Mouse (Mus musculus): Measurements from ENCODE around the gene Hoxa2. TPM values are rescaled to one million over a fixed set of nuclear protein-coding genes. Genes with fewer than 3 reads are reported as not detected.

Gene Hoxa2
- polyA plus RNA-seq, 1 experiment from 2014 or later = 2.3 TPM

DNA sequence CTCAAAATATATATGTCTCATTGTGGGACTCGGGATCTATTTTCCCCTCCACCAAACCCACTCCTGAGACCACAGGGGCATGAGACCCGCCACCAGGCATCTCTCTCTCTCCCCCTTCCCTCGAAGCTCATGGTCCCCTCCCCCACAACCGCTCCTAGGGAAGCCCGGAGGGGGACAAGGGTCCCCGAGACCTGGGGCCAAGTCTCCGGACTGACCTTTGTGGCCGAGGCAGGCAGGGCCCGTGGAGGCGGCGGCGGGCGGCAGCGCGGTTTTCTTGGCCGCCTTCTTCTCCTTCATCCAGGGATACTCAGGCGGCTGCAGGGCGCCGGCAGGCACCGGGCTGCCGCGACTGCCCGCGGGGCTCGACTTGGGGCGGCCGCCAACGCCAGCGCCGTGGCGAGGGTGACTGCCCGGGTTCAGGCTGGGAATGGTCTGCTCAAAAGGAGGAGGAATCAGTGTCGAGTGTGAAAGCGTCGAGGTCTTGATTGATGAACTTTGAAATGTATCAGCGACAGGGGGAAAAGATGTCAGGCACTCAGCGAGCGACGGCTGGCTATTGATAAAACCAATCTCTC is 493 bp downstream of the Hoxa2 start:
- no peak for TF ChIP-seq CTCF (IDR thresholded peaks at IDR 0.05; ENCODE audit: low read depth)
- Histone ChIP-seq H3K27ac (peak overlapping the region; percentile 75), H3K9ac (ENCODE audit: low read depth, low read length) (peak overlapping the region; percentile 50), H3K4me2 (ENCODE audit: low read length) (peak overlapping the region; percentile 81), H3K4me3 (replicated peaks; ENCODE audit: low read depth, low read length) (peak overlapping the region; percentile 36), H3K4me1 (replicated peaks; ENCODE audit: insufficient read depth, low read length) (peaks cover 63% of the 10 kb centered on the region), H3K27me3 (ENCODE audit: insufficient read depth, low read length) (no peaks in the 10 kb centered on the region), H3K36me3 (ENCODE audit: insufficient read depth, low read length) (no peaks in the 10 kb centered on the region), H3K9me3 (replicated peaks; ENCODE audit: low read length) (no peaks in the 10 kb centered on the region)
- DNase-seq (ENCODE audit: low spot score) (peak; percentile 65), ATAC-seq (replicated peaks; ENCODE audit: low FRiP score, low read depth) (no peak)
- WGBS = 1% methylated on average over 38 of the region's 39 CpGs

DNA sequence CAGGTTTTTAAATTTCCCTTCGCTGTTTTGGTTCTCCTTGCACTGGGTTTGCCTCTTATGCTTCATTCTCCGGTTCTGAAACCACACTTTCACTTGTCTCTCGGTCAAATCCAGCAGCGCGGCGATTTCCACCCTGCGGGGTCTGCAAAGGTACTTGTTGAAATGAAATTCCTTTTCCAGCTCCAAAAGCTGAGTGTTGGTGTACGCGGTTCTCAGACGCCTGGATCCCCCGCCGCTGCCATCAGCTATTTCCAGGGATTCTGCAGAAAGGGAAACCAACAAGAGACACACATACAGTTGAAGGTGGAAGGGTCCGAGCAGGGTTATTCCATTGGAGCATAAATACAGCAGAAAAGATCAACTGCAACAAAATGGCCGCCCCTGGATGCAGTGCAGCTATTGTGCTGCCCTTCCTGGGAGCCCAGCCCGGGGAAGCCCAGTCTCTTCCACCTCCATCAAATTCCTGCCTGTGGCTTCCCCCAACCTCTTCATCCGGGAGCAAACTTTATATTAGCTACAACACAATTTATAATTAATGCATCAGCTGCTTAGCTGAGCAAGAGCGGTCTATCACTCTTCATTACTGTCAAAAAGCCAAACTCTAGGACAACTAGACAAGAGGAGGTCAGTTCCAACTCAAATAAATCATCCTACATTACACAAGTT is 1.1 kb downstream of the Hoxa2 start:
- Histone ChIP-seq H3K4me3 (replicated peaks; ENCODE audit: low read depth, low read length) (peak overlapping the region; percentile 36), H3K27ac (peak overlapping the region; percentile 75), H3K4me2 (ENCODE audit: low read length) (peak overlapping the region; percentile 81), H3K27me3 (ENCODE audit: insufficient read depth, low read length) (no peaks in the 10 kb centered on the region), H3K9me3 (replicated peaks; ENCODE audit: low read length) (no peaks in the 10 kb centered on the region), H3K4me1 (replicated peaks; ENCODE audit: insufficient read depth, low read length) (peaks cover 61% of the 10 kb centered on the region), H3K36me3 (ENCODE audit: insufficient read depth, low read length) (no peaks in the 10 kb centered on the region), H3K9ac (ENCODE audit: low read depth, low read length) (no peak overlapping the region; the same call in 1 of the 2 replicates)
- ATAC-seq (replicated peaks; ENCODE audit: low FRiP score, low read depth) = no peak
- DNase-seq (ENCODE audit: low spot score) = peak; percentile 85
- WGBS = 25% methylated on average over 17 of the region's 17 CpGs
- TF ChIP-seq CTCF (IDR thresholded peaks at IDR 0.05; ENCODE audit: low read depth) = no peak

DNA sequence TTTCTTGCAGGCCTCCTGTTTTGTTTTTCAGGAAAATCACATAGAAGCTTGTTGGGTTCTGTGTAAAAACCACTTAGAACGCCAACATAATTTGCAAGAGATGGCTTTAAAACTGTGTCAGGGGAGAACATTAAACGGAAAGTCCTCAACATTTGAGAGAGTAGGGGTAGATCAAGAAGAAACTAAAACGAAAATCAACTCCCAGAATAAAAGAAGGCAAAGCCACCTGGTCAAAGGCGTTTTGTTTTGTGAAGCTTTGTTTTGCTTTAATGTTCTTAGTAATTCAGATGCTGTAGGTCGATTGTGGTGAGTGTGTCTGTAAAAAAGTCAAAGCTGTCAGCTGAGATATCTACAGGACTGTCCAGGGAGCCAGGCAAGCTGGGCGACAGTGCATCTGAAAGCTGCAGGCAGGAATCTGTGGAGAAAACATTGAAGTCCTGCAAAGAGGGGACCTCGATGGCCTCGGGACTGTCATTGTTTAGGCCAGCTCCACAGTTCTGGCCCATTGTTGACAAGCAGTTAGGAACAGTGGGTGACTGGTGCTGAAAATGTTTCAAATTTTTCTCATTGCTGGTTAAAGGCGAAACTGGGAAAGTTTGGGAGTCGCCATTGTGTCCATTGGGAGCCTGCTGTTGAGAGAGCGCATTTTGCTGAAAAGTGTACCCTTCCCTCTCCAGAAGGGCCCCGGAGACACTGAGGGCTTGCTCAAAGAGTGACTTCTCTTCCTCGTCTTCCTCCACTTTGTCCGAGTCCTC is 1.8 kb downstream of the Hoxa2 start:
- ATAC-seq (replicated peaks; ENCODE audit: low FRiP score, low read depth) (no peak), DNase-seq (ENCODE audit: low spot score) (no peak)
- Histone ChIP-seq H3K36me3 (ENCODE audit: insufficient read depth, low read length) (no peaks in the 10 kb centered on the region), H3K27me3 (ENCODE audit: insufficient read depth, low read length) (no peaks in the 10 kb centered on the region), H3K27ac (peak overlapping the region; percentile 75), H3K4me2 (ENCODE audit: low read length) (peak overlapping the region; percentile 81), H3K4me3 (replicated peaks; ENCODE audit: low read depth, low read length) (peak overlapping the region; percentile 36; the same call in 1 of the 2 replicates), H3K9me3 (replicated peaks; ENCODE audit: low read length) (no peaks in the 10 kb centered on the region), H3K4me1 (replicated peaks; ENCODE audit: insufficient read depth, low read length) (peaks cover 57% of the 10 kb centered on the region), H3K9ac (ENCODE audit: low read depth, low read length) (no peak overlapping the region; the same call in 1 of the 2 replicates)
- no peak for TF ChIP-seq CTCF (IDR thresholded peaks at IDR 0.05; ENCODE audit: low read depth)
- 40% methylated on average over 14 of the region's 14 CpGs for WGBS

DNA sequence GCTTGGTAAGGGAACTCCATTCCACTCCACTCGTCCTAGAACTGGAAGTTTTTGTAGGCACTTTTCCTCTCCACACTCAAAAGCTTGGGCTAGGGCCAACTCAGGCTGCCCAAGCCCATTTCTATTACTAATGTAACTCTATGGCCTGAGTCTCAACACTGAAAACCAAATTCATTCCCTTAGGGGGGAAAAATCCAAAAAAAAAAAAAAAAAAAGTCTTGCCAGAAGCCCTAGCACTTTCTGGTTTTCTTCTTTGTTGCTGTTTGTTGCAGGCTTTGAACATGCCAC is 2.6 kb downstream of the Hoxa2 start:
- DNase-seq (ENCODE audit: low spot score) (no peak), ATAC-seq (replicated peaks; ENCODE audit: low FRiP score, low read depth) (no peak)
- 49% methylated on average over 1 of the region's 1 CpGs for WGBS
- Histone ChIP-seq H3K36me3 (ENCODE audit: insufficient read depth, low read length) (no peaks in the 10 kb centered on the region), H3K4me3 (replicated peaks; ENCODE audit: low read depth, low read length) (no peak overlapping the region), H3K4me1 (replicated peaks; ENCODE audit: insufficient read depth, low read length) (peaks cover 57% of the 10 kb centered on the region), H3K27me3 (ENCODE audit: insufficient read depth, low read length) (0 out of 2 replicates have a peak, but pooled peaks cover 3% of the 10 kb centered on the region), H3K9me3 (replicated peaks; ENCODE audit: low read length) (no peaks in the 10 kb centered on the region), H3K4me2 (ENCODE audit: low read length) (peak overlapping the region; percentile 37; the same call in 1 of the 2 replicates), H3K9ac (ENCODE audit: low read depth, low read length) (no peak overlapping the region), H3K27ac (no peak overlapping the region)
- TF ChIP-seq CTCF (IDR thresholded peaks at IDR 0.05; ENCODE audit: low read depth) = no peak

DNA sequence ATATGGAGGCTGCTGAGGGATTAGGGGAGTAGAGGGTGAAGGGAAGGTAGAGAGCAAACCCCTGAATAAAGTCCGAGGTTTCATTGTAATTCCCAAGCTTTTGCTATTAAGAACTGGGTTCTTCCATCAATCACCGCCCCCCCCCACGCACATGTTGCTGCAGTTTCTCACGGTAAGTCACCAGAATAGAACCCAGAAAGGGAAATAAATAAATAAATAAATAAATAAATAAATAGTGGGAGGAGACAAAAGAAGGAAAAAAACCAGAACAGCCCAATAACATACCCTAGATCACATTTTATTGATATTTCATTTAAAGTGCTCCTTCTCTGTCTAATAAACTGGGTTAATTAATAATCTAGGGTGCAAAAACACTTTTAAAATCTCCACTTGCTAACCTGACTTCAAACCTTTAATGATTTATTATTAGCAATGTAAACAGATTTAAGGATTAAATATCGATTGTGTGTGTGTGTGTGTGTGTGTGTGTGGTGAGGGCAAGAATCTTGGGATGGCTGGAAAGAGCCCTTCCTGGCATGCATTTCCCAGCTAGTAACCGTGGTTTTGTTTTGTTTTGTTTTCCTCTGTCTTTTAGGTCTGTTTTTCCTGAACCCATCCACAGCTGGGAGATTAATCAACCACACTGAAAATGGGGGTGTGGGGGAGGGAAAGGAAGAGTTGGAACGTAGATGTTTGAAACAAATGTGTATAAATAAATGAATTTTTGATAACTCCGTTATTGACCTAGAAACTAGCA is 3.1 kb downstream of the Hoxa2 start:
- peak overlapping the region; percentile 95 for H3K4me2 ChIP-seq (ENCODE audit: low read length)
- H3K9ac ChIP-seq (ENCODE audit: low read depth, low read length) = no peak overlapping the region
- no peak for TF ChIP-seq CTCF (IDR thresholded peaks at IDR 0.05; ENCODE audit: low read depth)
- no peaks in the 10 kb centered on the region for H3K9me3 ChIP-seq (replicated peaks; ENCODE audit: low read length)
- H3K27ac ChIP-seq = peak overlapping the region; percentile 89
- 0 out of 2 replicates have a peak overlapping the region, but pooled peaks have one; percentile 5 for H3K4me3 ChIP-seq (replicated peaks; ENCODE audit: low read depth, low read length)
- 16% methylated on average over 8 of the region's 8 CpGs for WGBS
- no peak for ATAC-seq (replicated peaks; ENCODE audit: low FRiP score, low read depth)
- H3K4me1 ChIP-seq (replicated peaks; ENCODE audit: insufficient read depth, low read length) = peaks cover 52% of the 10 kb centered on the region
- no peaks in the 10 kb centered on the region for H3K36me3 ChIP-seq (ENCODE audit: insufficient read depth, low read length)
- no peak for DNase-seq (ENCODE audit: low spot score)
- H3K27me3 ChIP-seq (ENCODE audit: insufficient read depth, low read length) = 0 out of 2 replicates have a peak, but pooled peaks cover 7% of the 10 kb centered on the region
